Mouse (Mus musculus) hindbrain, embryonic 16.5 days (tissue): Measurements from ENCODE around the gene Max. TPM values are rescaled to one million over a fixed set of nuclear protein-coding genes. Genes with fewer than 3 reads are reported as not detected.

ENCODE experiments used
- ATAC-seq: fragments of 200-750 bp; cut with Nextera tagmentation; 2 replicates; pipeline ENCODE4 v1.8.0; 2017; ENCODE audit warnings: moderate TSS enrichment, moderate library complexity
- H3K27ac ChIP-seq: fragments of 300-500 bp; sonication (generic); 2 replicates; pipeline ENCODE4 v1.5.1; 2014; ENCODE audit warnings: low read depth, mild to moderate bottlenecking, control low read depth, low read length, moderate library complexity
- H3K27me3 ChIP-seq: fragments of 300-500 bp; sonication (generic); replicated peaks from 2 replicates; pipeline ENCODE4 v1.6.1; 2014; ENCODE audit warnings: low read length; ENCODE audit not compliant: control insufficient read depth, insufficient read depth
- H3K36me3 ChIP-seq: fragments of 300-500 bp; sonication (generic); 2 replicates; pipeline ENCODE4 v1.6.1; 2014; ENCODE audit warnings: mild to moderate bottlenecking, low read length, moderate library complexity, mixed read lengths; ENCODE audit not compliant: control insufficient read depth, insufficient read depth
- H3K4me1 ChIP-seq: fragments of 300-500 bp; sonication (generic); 2 replicates; pipeline ENCODE4 v1.6.1; 2014; ENCODE audit warnings: low read depth, low read length; ENCODE audit not compliant: control insufficient read depth, insufficient read depth
- H3K4me2 ChIP-seq: fragments of 300-500 bp; sonication (generic); 2 replicates; pipeline ENCODE4 v1.6.1; 2014; ENCODE audit warnings: mild to moderate bottlenecking, low read length, control low read depth, moderate library complexity
- H3K4me3 ChIP-seq: fragments of 300-500 bp; sonication (generic); 2 replicates; pipeline ENCODE4 v1.5.1; 2014; ENCODE audit warnings: mild to moderate bottlenecking, low read length, control low read depth, moderate library complexity
- H3K9ac ChIP-seq: fragments of 300-500 bp; sonication (generic); 2 replicates; pipeline ENCODE4 v1.6.1; 2014; ENCODE audit warnings: low read depth, mild to moderate bottlenecking, control low read depth, low read length, moderate library complexity
- H3K9me3 ChIP-seq: fragments of 300-500 bp; sonication (generic); 2 replicates; pipeline ENCODE4 v1.6.1; 2014; ENCODE audit warnings: mild to moderate bottlenecking, low read length, moderate library complexity; ENCODE audit not compliant: control insufficient read depth
- WGBS: fragments of 180-500 bp; shearing (Covaris S2); extraction: QIAGEN DNeasy Blood & Tissue Kit; methylation state at CpG from one replicate; pipeline ENCODE4 v1.1.7; 2014; 5-methylcytosine and 5-hydroxymethylcytosine counted together
- polyA plus RNA-seq: library from polyadenylated mRNA; unstranded; fragments of >200 nt; fragmentation: Nextera tagmentation; extraction: Ambion mirVana; gene quantifications from 2 replicates; pipeline ENCODE4 v1.2.1, GENCODE M21; 2015

The Max gene
- polyA plus RNA-seq, 1 experiment from 2014 or later: 17.0 TPM

- no peak overlapping the region for H3K27ac ChIP-seq
- no peak overlapping the region for H3K9ac ChIP-seq
- no peaks in the 10 kb centered on the region for H3K27me3 ChIP-seq
- H3K36me3 ChIP-seq: no peaks in the 10 kb centered on the region; the same call in 1 of the 2 replicates
- H3K9me3 ChIP-seq: no peaks in the 10 kb centered on the region; the same call in 1 of the 2 replicates
- H3K4me3 ChIP-seq: no peak overlapping the region
- ATAC-seq: no peak
- H3K4me1 ChIP-seq: 0 out of 2 replicates have a peak, but pooled peaks cover 2% of the 10 kb centered on the region
- WGBS: 88% methylated on average over 10 of the region's 10 CpGs
- H3K4me2 ChIP-seq: no peak overlapping the region
Observed at GRCm38 (mm10) chr12:76899261-76899975, 62.6 kb downstream of the Max start.

GRCm38 (mm10) chr12:76898141-76898540 is 63.9 kb downstream of the Max start:
- Histone ChIP-seq H3K4me2 (no peak overlapping the region), H3K27me3 (no peaks in the 10 kb centered on the region), H3K36me3 (no peaks in the 10 kb centered on the region; the same call in 1 of the 2 replicates), H3K4me3 (no peak overlapping the region), H3K9me3 (no peaks in the 10 kb centered on the region; the same call in 1 of the 2 replicates), H3K4me1 (0 out of 2 replicates have a peak, but pooled peaks cover 2% of the 10 kb centered on the region), H3K9ac (no peak overlapping the region), H3K27ac (no peak overlapping the region)
- no peak for ATAC-seq

GRCm38 (mm10) chr12:76897006-76897405 is 65.0 kb downstream of the Max start:
- H3K4me3 ChIP-seq: no peak overlapping the region
- H3K27me3 ChIP-seq: no peaks in the 10 kb centered on the region
- 86% methylated on average over 10 of the region's 10 CpGs for WGBS
- H3K9ac ChIP-seq: no peak overlapping the region
- H3K36me3 ChIP-seq: peaks cover 6% of the 10 kb centered on the region; the same call in 1 of the 2 replicates
- H3K4me1 ChIP-seq: 0 out of 2 replicates have a peak, but pooled peaks cover 2% of the 10 kb centered on the region
- no peak overlapping the region for H3K27ac ChIP-seq
- ATAC-seq: no peak
- H3K9me3 ChIP-seq: no peaks in the 10 kb centered on the region; the same call in 1 of the 2 replicates
- H3K4me2 ChIP-seq: no peak overlapping the region

GRCm38 (mm10) chr12:76896566-76896965 is 65.4 kb downstream of the Max start:
- 91% methylated on average over 4 of the region's 4 CpGs for WGBS
- Histone ChIP-seq H3K4me1 (0 out of 2 replicates have a peak, but pooled peaks cover 2% of the 10 kb centered on the region), H3K4me2 (no peak overlapping the region), H3K9me3 (no peaks in the 10 kb centered on the region; the same call in 1 of the 2 replicates), H3K27ac (no peak overlapping the region), H3K9ac (no peak overlapping the region), H3K27me3 (no peaks in the 10 kb centered on the region), H3K36me3 (peaks cover 9% of the 10 kb centered on the region; the same call in 1 of the 2 replicates), H3K4me3 (no peak overlapping the region)
- ATAC-seq: no peak

GRCm38 (mm10) chr12:76895777-76896176 is 66.2 kb downstream of the Max start:
- peaks cover 9% of the 10 kb centered on the region; the same call in 1 of the 2 replicates for H3K36me3 ChIP-seq

GRCm38 (mm10) chr12:76894792-76895559 is 67.0 kb downstream of the Max start:
- Histone ChIP-seq H3K27me3 (no peaks in the 10 kb centered on the region), H3K4me1 (0 out of 2 replicates have a peak, but pooled peaks cover 2% of the 10 kb centered on the region), H3K9ac (no peak overlapping the region), H3K4me2 (no peak overlapping the region), H3K36me3 (peaks cover 9% of the 10 kb centered on the region; the same call in 1 of the 2 replicates), H3K9me3 (no peaks in the 10 kb centered on the region), H3K4me3 (no peak overlapping the region), H3K27ac (no peak overlapping the region)
- 81% methylated on average over 10 of the region's 10 CpGs for WGBS
- ATAC-seq: no peak

More at GRCm38 (mm10) chr12:76895777-76896176, 66.2 kb downstream of the Max start:
- no peak overlapping the region for H3K27ac ChIP-seq
- no peak overlapping the region for H3K4me2 ChIP-seq
- peak; percentile 59 for ATAC-seq
- H3K27me3 ChIP-seq: no peaks in the 10 kb centered on the region
- H3K4me3 ChIP-seq: no peak overlapping the region
- WGBS: 38% methylated on average over 7 of the region's 7 CpGs
- H3K4me1 ChIP-seq: 0 out of 2 replicates have a peak, but pooled peaks cover 2% of the 10 kb centered on the region
- no peak overlapping the region for H3K9ac ChIP-seq
- no peaks in the 10 kb centered on the region for H3K9me3 ChIP-seq

GRCm38 (mm10) chr12:76892910-76893695 is 68.9 kb downstream of the Max start:
- Histone ChIP-seq H3K9me3 (no peaks in the 10 kb centered on the region), H3K4me1 (0 out of 2 replicates have a peak, but pooled peaks cover 2% of the 10 kb centered on the region), H3K4me3 (no peak overlapping the region), H3K27me3 (no peaks in the 10 kb centered on the region), H3K27ac (no peak overlapping the region), H3K36me3 (peaks cover 13% of the 10 kb centered on the region), H3K4me2 (no peak overlapping the region), H3K9ac (no peak overlapping the region)
- 88% methylated on average over 16 of the region's 16 CpGs for WGBS
- ATAC-seq: no peak

- Histone ChIP-seq H3K4me1 (0 out of 2 replicates have a peak, but pooled peaks cover 2% of the 10 kb centered on the region), H3K27ac (no peak overlapping the region), H3K4me2 (no peak overlapping the region), H3K36me3 (peaks cover 16% of the 10 kb centered on the region), H3K9me3 (no peaks in the 10 kb centered on the region), H3K4me3 (no peak overlapping the region), H3K9ac (no peak overlapping the region), H3K27me3 (no peaks in the 10 kb centered on the region)
- ATAC-seq: no peak
- WGBS: 53% methylated on average over 3 of the region's 3 CpGs
Observed at GRCm38 (mm10) chr12:76891160-76891559, 70.8 kb downstream of the Max start.
